Mouse (Mus musculus): ENCODE data around the gene Lrrc57.

DNA sequence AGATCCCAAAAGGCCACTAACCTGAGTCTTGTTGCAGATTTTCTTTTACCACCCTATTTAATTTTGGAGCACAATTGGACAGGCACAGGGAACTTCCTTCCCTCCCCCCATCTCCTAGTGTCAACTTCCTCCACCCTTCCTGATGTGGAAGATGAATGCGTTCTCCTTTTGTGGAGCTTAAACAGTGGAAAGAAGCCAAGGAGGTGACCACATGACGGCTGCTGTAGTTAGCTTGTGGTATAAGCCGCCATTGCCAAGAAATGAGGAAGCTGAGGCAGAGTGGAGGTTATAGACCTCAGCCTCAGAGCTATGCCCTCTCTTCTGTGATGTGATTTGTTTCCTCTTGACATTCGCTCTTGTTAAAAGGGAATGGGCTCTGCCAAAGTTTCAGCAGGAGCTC is 22.6 kb upstream of the Lrrc57 start:
- TF ChIP-seq CTCF (IDR thresholded peaks at IDR 0.05; ENCODE audit: low read depth) (no peak), EP300 (IDR thresholded peaks at IDR 0.05; ENCODE audit: low read depth) (no peak)

All from liver, embryonic 14.5 days (tissue).